Mouse (Mus musculus) lung, postnatal 0 days (tissue): ENCODE measurements around the gene Cacna2d2. TPM values are rescaled to one million over a fixed set of nuclear protein-coding genes. Genes with fewer than 3 reads are reported as not detected.

ENCODE experiments used
- ATAC-seq: fragments of 200-750 bp; cut with Nextera tagmentation; 2 replicates; pipeline ENCODE4 v1.8.0; 2017; ENCODE audit warnings: moderate library complexity
- DNase-seq: peaks from one replicate; pipeline ENCODE4 v3.0.0-alpha.2; 2016; ENCODE audit warnings: low spot score
- H3K27ac ChIP-seq: fragments of 300-500 bp; sonication (generic); 2 replicates; pipeline ENCODE4 v1.5.1; 2014; ENCODE audit warnings: antibody characterized with exemption, mild to moderate bottlenecking, low read length, mixed read lengths
- H3K27me3 ChIP-seq: fragments of 300-500 bp; sonication (generic); replicated peaks from 2 replicates; pipeline ENCODE4 v1.6.1; 2014; ENCODE audit warnings: low read length, mixed read lengths; ENCODE audit not compliant: insufficient read depth
- H3K36me3 ChIP-seq: fragments of 300-500 bp; sonication (generic); 2 replicates; pipeline ENCODE4 v1.6.1; 2014; ENCODE audit warnings: low read length, mixed read lengths; ENCODE audit not compliant: insufficient read depth
- H3K4me1 ChIP-seq: fragments of 300-500 bp; sonication (generic); 2 replicates; pipeline ENCODE4 v1.6.1; 2014; ENCODE audit warnings: antibody characterized with exemption, low read depth, low read length, mixed read lengths; ENCODE audit not compliant: insufficient read depth
- H3K4me2 ChIP-seq: fragments of 300-500 bp; sonication (generic); replicated peaks from 2 replicates; pipeline ENCODE4 v1.6.1; 2014; ENCODE audit warnings: low read depth, mild to moderate bottlenecking, low read length, moderate library complexity, mixed read lengths
- H3K4me3 ChIP-seq: fragments of 300-500 bp; sonication (generic); 2 replicates; pipeline ENCODE4 v1.5.1; 2014; ENCODE audit warnings: low read depth, low read length
- H3K9ac ChIP-seq: fragments of 300-500 bp; sonication (generic); replicated peaks from 2 replicates; pipeline ENCODE4 v1.6.1; 2014; ENCODE audit warnings: low read depth, mild to moderate bottlenecking
- H3K9me3 ChIP-seq: fragments of 300-500 bp; sonication (generic); 2 replicates; pipeline ENCODE4 v1.6.1; 2016; ENCODE audit warnings: low read length, mixed read lengths
- CTCF ChIP-seq: IDR thresholded peaks from 2 replicates; pipeline ENCODE4 v1.5.1; 2016; ENCODE audit warnings: antibody characterized with exemption, mild to moderate bottlenecking
- EP300 ChIP-seq: IDR thresholded peaks from 2 replicates; pipeline ENCODE4 v1.6.1; 2016; ENCODE audit warnings: antibody characterized with exemption, mild to moderate bottlenecking, control low read depth
- WGBS: fragments of 180-500 bp; shearing (Covaris S2); extraction: QIAGEN DNeasy Blood & Tissue Kit; methylation state at CpG from one replicate; pipeline ENCODE4 v1.1.7; 2014; 5-methylcytosine and 5-hydroxymethylcytosine counted together
- polyA plus RNA-seq: library from polyadenylated mRNA; unstranded; fragments of >200 nt; fragmentation: Nextera tagmentation; extraction: Ambion mirVana; gene quantifications from 2 replicates; pipeline ENCODE4 v1.2.1, GENCODE M21; 2015

Cacna2d2 gene
- polyA plus RNA-seq, 1 experiment from 2014 or later: 0.04 TPM

DNA sequence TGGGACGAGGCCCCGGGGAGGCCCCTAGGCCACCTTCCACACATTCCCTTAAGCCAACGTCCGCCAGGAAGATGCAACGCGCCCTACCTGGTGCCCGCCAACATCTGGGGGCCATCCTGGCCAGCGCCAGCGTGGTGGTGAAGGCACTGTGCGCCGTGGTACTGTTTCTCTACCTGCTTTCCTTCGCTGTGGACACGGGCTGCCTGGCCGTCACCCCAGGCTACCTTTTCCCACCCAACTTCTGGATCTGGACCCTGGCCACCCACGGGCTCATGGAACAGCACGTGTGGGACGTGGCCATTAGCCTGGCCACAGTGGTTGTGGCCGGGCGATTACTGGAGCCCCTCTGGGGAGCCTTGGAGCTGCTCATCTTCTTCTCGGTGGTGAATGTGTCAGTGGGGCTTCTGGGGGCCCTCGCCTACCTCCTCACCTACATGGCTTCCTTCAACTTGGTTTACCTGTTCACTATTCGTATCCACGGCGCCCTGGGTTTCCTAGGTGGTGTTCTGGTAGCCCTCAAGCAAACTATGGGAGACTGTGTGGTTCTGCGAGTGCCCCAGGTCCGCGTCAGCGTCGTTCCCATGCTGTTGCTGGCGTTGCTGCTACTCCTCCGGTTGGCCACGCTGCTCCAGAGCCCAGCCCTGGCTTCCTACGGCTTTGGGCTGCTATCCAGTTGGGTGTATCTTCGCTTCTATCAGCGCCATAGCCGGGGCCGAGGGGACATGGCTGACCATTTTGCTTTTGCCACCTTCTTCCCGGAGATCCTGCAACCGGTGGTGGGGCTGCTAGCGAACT is 135.2 kb downstream of the Cacna2d2 start:
- DNase-seq (peak; percentile 50), ATAC-seq (no peak)
- peak overlapping the region; percentile 92 for H3K9ac ChIP-seq
- peak overlapping the region; percentile 83 for H3K4me3 ChIP-seq
- H3K4me1 ChIP-seq: peaks cover 21% of the 10 kb centered on the region; the same call in 1 of the 2 replicates
- no peaks in the 10 kb centered on the region for H3K27me3 ChIP-seq
- peaks cover 16% of the 10 kb centered on the region for H3K36me3 ChIP-seq
- peak overlapping the region; percentile 95 for H3K4me2 ChIP-seq
- no peak for TF ChIP-seq EP300
- no peak for TF ChIP-seq CTCF
- under 1% methylated on average over 40 of the region's 40 CpGs for WGBS
- H3K27ac ChIP-seq: peak overlapping the region; percentile 86
- no peaks in the 10 kb centered on the region for H3K9me3 ChIP-seq

DNA sequence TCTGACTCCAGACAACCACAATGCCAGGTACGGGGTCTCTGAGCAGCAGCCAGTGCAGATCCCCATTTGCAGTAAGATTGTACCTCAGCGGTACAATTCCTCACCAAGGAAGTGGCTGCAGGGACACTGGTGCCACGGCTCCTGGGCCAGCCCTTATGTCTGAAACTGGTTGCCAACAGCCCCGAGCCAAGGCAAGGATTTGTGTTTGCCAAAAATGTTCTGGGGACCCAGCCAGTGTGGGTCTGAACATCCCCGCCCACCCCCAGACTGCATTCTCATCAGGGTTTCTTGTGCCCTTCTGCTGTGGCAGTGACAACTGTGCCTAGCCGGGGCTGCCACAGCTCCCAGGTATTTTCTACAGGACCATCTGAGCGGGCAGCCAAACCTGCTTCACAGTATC is 138.8 kb downstream of the Cacna2d2 start:
- H3K36me3 ChIP-seq: peaks cover 22% of the 10 kb centered on the region
- peaks cover 32% of the 10 kb centered on the region; the same call in 1 of the 2 replicates for H3K4me1 ChIP-seq
- DNase-seq: no peak
- no peak for ATAC-seq
- TF ChIP-seq EP300 (no peak), CTCF (no peak)
- no peak overlapping the region for H3K9ac ChIP-seq
- H3K27me3 ChIP-seq: no peaks in the 10 kb centered on the region
- H3K4me2 ChIP-seq: no peak overlapping the region
- H3K4me3 ChIP-seq: no peak overlapping the region
- H3K27ac ChIP-seq: no peak overlapping the region
- H3K9me3 ChIP-seq: no peaks in the 10 kb centered on the region
- WGBS: 92% methylated on average over 7 of the region's 7 CpGs

DNA sequence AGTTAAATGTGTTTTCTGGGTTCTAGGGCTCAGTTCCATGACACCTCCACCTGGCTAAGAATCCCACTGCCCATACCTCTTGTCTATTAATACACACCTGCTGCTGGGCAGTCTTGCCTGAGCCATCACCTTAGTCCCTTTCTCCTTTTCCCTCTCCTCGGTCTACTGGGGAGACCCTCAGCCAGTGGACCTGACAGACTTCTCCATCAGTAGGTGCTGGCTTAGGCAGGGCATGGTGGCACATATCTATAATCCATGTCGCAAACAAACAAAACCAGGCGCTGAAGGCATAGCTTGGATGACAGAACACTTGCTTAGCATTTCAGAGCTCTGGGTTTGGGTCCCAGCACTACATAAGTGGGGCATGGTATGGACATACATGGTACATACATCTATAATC is 139.3 kb downstream of the Cacna2d2 start:
- WGBS: 92% methylated on average over 3 of the region's 3 CpGs
- H3K4me3 ChIP-seq: no peak overlapping the region
- ATAC-seq (no peak), DNase-seq (no peak)
- H3K4me1 ChIP-seq: peaks cover 32% of the 10 kb centered on the region; the same call in 1 of the 2 replicates
- H3K27me3 ChIP-seq: no peaks in the 10 kb centered on the region
- H3K9me3 ChIP-seq: no peaks in the 10 kb centered on the region
- peaks cover 22% of the 10 kb centered on the region for H3K36me3 ChIP-seq
- H3K4me2 ChIP-seq: no peak overlapping the region
- TF ChIP-seq CTCF (no peak), EP300 (no peak)
- H3K27ac ChIP-seq: no peak overlapping the region
- no peak overlapping the region for H3K9ac ChIP-seq

DNA sequence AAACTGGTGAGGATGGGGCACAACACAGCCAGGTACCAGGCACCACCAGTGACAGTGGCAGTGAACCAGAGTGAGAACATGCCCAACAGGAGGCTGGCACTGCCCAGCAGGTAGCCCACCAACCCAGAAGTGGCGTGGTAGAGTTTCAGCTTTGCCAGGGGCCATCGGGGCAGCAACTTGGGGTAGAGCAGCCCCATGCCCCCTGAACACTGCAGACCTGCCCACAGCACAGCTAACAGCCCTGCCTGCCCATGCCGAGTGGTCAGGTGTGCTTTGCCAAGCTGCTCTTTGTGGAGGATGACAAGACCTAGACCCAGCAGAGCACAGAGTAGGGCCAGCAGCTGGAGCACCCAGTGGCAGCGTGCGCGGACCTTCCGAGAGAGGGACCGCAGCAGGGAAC is 140.5 kb downstream of the Cacna2d2 start:
- DNase-seq (no peak), ATAC-seq (no peak)
- peaks cover 32% of the 10 kb centered on the region; the same call in 1 of the 2 replicates for H3K4me1 ChIP-seq
- H3K9me3 ChIP-seq: no peaks in the 10 kb centered on the region
- no peak overlapping the region for H3K4me3 ChIP-seq
- 95% methylated on average over 8 of the region's 8 CpGs for WGBS
- no peak overlapping the region for H3K27ac ChIP-seq
- no peak overlapping the region for H3K9ac ChIP-seq
- H3K4me2 ChIP-seq: no peak overlapping the region
- TF ChIP-seq CTCF (no peak), EP300 (no peak)
- H3K27me3 ChIP-seq: no peaks in the 10 kb centered on the region
- peaks cover 28% of the 10 kb centered on the region for H3K36me3 ChIP-seq

DNA sequence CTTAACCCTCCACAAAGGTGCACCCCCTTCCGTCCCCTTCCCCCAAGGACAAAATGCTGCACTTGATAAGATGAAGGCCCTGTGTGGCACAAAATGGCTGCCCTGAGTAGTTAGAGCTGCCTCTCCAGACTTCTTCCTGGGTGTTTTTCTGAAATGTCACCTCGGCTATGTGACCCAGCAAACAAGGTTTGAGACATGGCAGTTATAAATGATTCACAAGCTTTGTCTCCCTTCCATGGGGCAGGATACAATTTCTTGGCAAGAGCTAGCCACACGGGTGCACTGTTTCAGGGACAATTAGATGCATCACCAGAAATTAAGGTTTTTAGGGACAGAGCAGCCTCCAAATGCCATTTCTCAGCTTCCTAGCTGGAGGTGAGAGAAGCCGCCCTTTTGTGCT is 141.0 kb downstream of the Cacna2d2 start:
- 53% methylated on average over 4 of the region's 4 CpGs for WGBS
- Histone ChIP-seq H3K4me1 (peaks cover 28% of the 10 kb centered on the region; the same call in 1 of the 2 replicates), H3K9ac (no peak overlapping the region), H3K9me3 (no peaks in the 10 kb centered on the region), H3K4me3 (no peak overlapping the region), H3K4me2 (no peak overlapping the region), H3K36me3 (peaks cover 28% of the 10 kb centered on the region), H3K27ac (no peak overlapping the region), H3K27me3 (no peaks in the 10 kb centered on the region)
- TF ChIP-seq EP300: no peak
- TF ChIP-seq CTCF: no peak
- DNase-seq (no peak), ATAC-seq (no peak)

DNA sequence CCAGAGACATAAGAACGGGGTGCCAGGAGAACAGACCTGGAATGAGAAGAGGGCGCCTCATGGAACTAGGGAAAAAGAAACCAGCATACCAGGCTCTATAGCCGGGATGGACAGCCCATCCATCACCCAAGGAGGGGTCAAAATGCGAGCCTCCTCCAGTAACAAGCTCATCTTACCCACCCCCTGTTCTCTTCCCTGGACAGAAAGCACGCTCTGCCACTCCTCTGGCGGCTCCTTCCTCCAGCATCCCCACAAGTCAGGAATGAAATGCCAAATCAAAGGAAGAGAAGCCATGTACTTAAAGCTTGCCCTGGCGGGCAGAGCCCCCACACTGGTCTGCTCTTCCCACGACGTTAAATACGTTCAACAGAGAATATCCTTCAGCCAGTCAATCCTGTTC is 141.6 kb downstream of the Cacna2d2 start:
- peaks cover 22% of the 10 kb centered on the region; the same call in 1 of the 2 replicates for H3K4me1 ChIP-seq
- H3K4me2 ChIP-seq: peak overlapping the region; percentile 60
- no peak overlapping the region for H3K27ac ChIP-seq
- WGBS: 22% methylated on average over 10 of the region's 10 CpGs
- no peak overlapping the region for H3K9ac ChIP-seq
- DNase-seq: no peak
- peaks cover 28% of the 10 kb centered on the region for H3K36me3 ChIP-seq
- ATAC-seq: no peak
- no peak for TF ChIP-seq CTCF
- TF ChIP-seq EP300: no peak
- H3K9me3 ChIP-seq: no peaks in the 10 kb centered on the region
- H3K27me3 ChIP-seq: no peaks in the 10 kb centered on the region
- H3K4me3 ChIP-seq: no peak overlapping the region
